Mouse (Mus musculus) liver, adult 2 months (tissue): ENCODE data around the gene Cux1. TPM values are rescaled to one million over a fixed set of nuclear protein-coding genes. Genes with fewer than 3 reads are reported as not detected.

Experiments used
- DNase-seq: peaks from one replicate; pipeline ENCODE4 v3.0.0-alpha.2; 2011; ENCODE audit warnings: low read depth, low spot score; ENCODE audit errors: extremely low read depth
- H3K27ac ChIP-seq: fragments of 200-500 bp; replicated peaks from 2 replicates; pipeline ENCODE4 v1.5.1; 2012; ENCODE audit warnings: low read depth, mild to moderate bottlenecking, control low read depth, inconsistent platforms, low read length; ENCODE audit not compliant: insufficient read depth
- H3K27me3 ChIP-seq: fragments of 200-500 bp; 2 replicates; pipeline ENCODE4 v1.6.1; 2012; ENCODE audit warnings: mild to moderate bottlenecking, moderate library complexity, low read length, inconsistent platforms; ENCODE audit not compliant: control insufficient read depth, insufficient read depth
- H3K36me3 ChIP-seq: fragments of 200-500 bp; 2 replicates; pipeline ENCODE4 v1.6.1; 2012; ENCODE audit warnings: low read length, inconsistent platforms; ENCODE audit not compliant: control insufficient read depth, insufficient read depth
- H3K4me1 ChIP-seq: fragments of 200-500 bp; 2 replicates; pipeline ENCODE4 v1.6.1; 2011; ENCODE audit warnings: low read length; ENCODE audit not compliant: control insufficient read depth, insufficient read depth
- H3K4me3 ChIP-seq: fragments of 200-500 bp; 2 replicates; pipeline ENCODE4 v1.5.1; 2011; ENCODE audit warnings: low read depth, mild to moderate bottlenecking, control low read depth, low read length, moderate library complexity; ENCODE audit not compliant: insufficient read depth
- H3K79me2 ChIP-seq: fragments of 200-500 bp; 2 replicates; pipeline ENCODE4 v1.6.1; 2012; ENCODE audit warnings: inconsistent platforms, mild to moderate bottlenecking, low read length, moderate library complexity; ENCODE audit not compliant: control insufficient read depth, insufficient read depth
- H3K9ac ChIP-seq: fragments of 200-500 bp; 2 replicates; pipeline ENCODE4 v1.6.1; 2012; ENCODE audit warnings: low read depth, mild to moderate bottlenecking, control low read depth, inconsistent platforms, low read length
- CTCF ChIP-seq: fragments of 200-500 bp; IDR thresholded peaks from 2 replicates; pipeline ENCODE4 v1.5.1; 2011; ENCODE audit warnings: low read depth, low read length, control low read depth
- POLR2A ChIP-seq: fragments of 200-500 bp; IDR thresholded peaks from 2 replicates; pipeline ENCODE4 v1.6.1; 2011; ENCODE audit warnings: low read length, control low read depth; ENCODE audit not compliant: insufficient read depth; ENCODE audit errors: extremely low read depth
- WGBS: fragments of 180-500 bp; shearing (Covaris S2); methylation state at CpG from one replicate; pipeline ENCODE4 v1.1.7; 2018; 5-methylcytosine and 5-hydroxymethylcytosine counted together
- polyA plus RNA-seq: library from polyadenylated mRNA; depleted of rRNA; stranded (reverse); fragments of >200 nt; gene quantifications from 2 replicates; pipeline ENCODE4 v1.2.3, GENCODE M21; 2012
- total RNA-seq: library from RNA; depleted of rRNA; stranded (reverse); fragments of >200 nt; gene quantifications from 2 replicates; pipeline ENCODE4 v1.2.3, GENCODE M21; 2014

Gene Cux1
- total and polyA plus RNA-seq, 2 experiments: 11.6 to 12.6 TPM

- WGBS: 81% methylated on average over 4 of the region's 4 CpGs
- H3K27me3 ChIP-seq: peaks cover 11% of the 10 kb centered on the region; the same call in 1 of the 2 replicates
Observed at GRCm38 (mm10) chr5:136583666-136584464, 16.6 kb upstream of the Cux1 start.

GRCm38 (mm10) chr5:136583256-136583655 is 16.0 kb upstream of the Cux1 start:
- TF ChIP-seq CTCF (no peak), POLR2A (no peak)
- Histone ChIP-seq H3K27me3 (peaks cover 7% of the 10 kb centered on the region; the same call in 1 of the 2 replicates), H3K79me2 (no peaks in the 10 kb centered on the region), H3K9ac (no peak overlapping the region), H3K4me1 (no peaks in the 10 kb centered on the region), H3K4me3 (no peak overlapping the region), H3K27ac (no peak overlapping the region), H3K36me3 (no peaks in the 10 kb centered on the region)
- WGBS: 88% methylated on average over 2 of the region's 2 CpGs
- DNase-seq: no peak

More at GRCm38 (mm10) chr5:136583666-136584464, 16.6 kb upstream of the Cux1 start:
- no peak overlapping the region for H3K9ac ChIP-seq
- H3K4me1 ChIP-seq: no peaks in the 10 kb centered on the region
- peak; percentile 19 for DNase-seq
- no peak overlapping the region for H3K27ac ChIP-seq
- H3K4me3 ChIP-seq: no peak overlapping the region
- no peaks in the 10 kb centered on the region for H3K36me3 ChIP-seq
- no peaks in the 10 kb centered on the region for H3K79me2 ChIP-seq
- no peak for TF ChIP-seq POLR2A
- no peak for TF ChIP-seq CTCF

GRCm38 (mm10) chr5:136582201-136582600 is 14.9 kb upstream of the Cux1 start:
- no peak for TF ChIP-seq POLR2A
- no peak for TF ChIP-seq CTCF
- Histone ChIP-seq H3K9ac (no peak overlapping the region), H3K36me3 (no peaks in the 10 kb centered on the region), H3K79me2 (no peaks in the 10 kb centered on the region), H3K27me3 (peaks cover 7% of the 10 kb centered on the region; the same call in 1 of the 2 replicates), H3K4me3 (no peak overlapping the region), H3K27ac (no peak overlapping the region), H3K4me1 (no peaks in the 10 kb centered on the region)
- no peak for DNase-seq
- 18% methylated on average over 12 of the region's 12 CpGs for WGBS

- no peaks in the 10 kb centered on the region for H3K79me2 ChIP-seq
- H3K4me1 ChIP-seq: no peaks in the 10 kb centered on the region
- H3K27me3 ChIP-seq: peaks cover 7% of the 10 kb centered on the region; the same call in 1 of the 2 replicates
- H3K9ac ChIP-seq: no peak overlapping the region
- 5% methylated on average over 13 of the region's 13 CpGs for WGBS
- TF ChIP-seq POLR2A: no peak
- no peak overlapping the region for H3K4me3 ChIP-seq
- no peaks in the 10 kb centered on the region for H3K36me3 ChIP-seq
- H3K27ac ChIP-seq: no peak overlapping the region
- DNase-seq: no peak
Observed at GRCm38 (mm10) chr5:136581625-136582024, 14.3 kb upstream of the Cux1 start.

- H3K27ac ChIP-seq: no peak overlapping the region
- TF ChIP-seq CTCF: peak; percentile 42
- no peak for TF ChIP-seq POLR2A
- H3K27me3 ChIP-seq: peaks cover 7% of the 10 kb centered on the region; the same call in 1 of the 2 replicates
- H3K79me2 ChIP-seq: no peaks in the 10 kb centered on the region
- no peak for DNase-seq
- no peaks in the 10 kb centered on the region for H3K4me1 ChIP-seq
- no peak overlapping the region for H3K4me3 ChIP-seq
- 19% methylated on average over 9 of the region's 9 CpGs for WGBS
- H3K36me3 ChIP-seq: no peaks in the 10 kb centered on the region
- H3K9ac ChIP-seq: no peak overlapping the region
Observed at GRCm38 (mm10) chr5:136581166-136581565, 13.9 kb upstream of the Cux1 start.

GRCm38 (mm10) chr5:136578201-136578600 is 10.9 kb upstream of the Cux1 start:
- Histone ChIP-seq H3K79me2 (no peaks in the 10 kb centered on the region), H3K4me1 (no peaks in the 10 kb centered on the region), H3K4me3 (no peak overlapping the region), H3K27me3 (peaks cover 7% of the 10 kb centered on the region; the same call in 1 of the 2 replicates), H3K36me3 (no peaks in the 10 kb centered on the region), H3K27ac (no peak overlapping the region), H3K9ac (no peak overlapping the region)
- TF ChIP-seq CTCF: no peak
- no peak for TF ChIP-seq POLR2A
- DNase-seq: no peak
- 46% methylated on average over 10 of the region's 10 CpGs for WGBS
